Mouse (Mus musculus) heart, embryonic 16.5 days (tissue): ENCODE data around the gene Smad1. TPM values are rescaled to one million over a fixed set of nuclear protein-coding genes. Genes with fewer than 3 reads are reported as not detected.
A peak's percentile ranks its signal among the peaks of the same experiment; 100 is the strongest.
"Not testable (repeated sequence)": the region's sequence is repeated elsewhere in the genome, so short reads cannot be mapped to it uniquely, and the experiment has no call there.

ENCODE experiments used
- ATAC-seq: fragments of 200-750 bp; cut with Nextera tagmentation; replicated peaks from 2 replicates; pipeline ENCODE4 v1.8.0; 2017; ENCODE audit warnings: moderate number of reproducible peaks; ENCODE audit not compliant: insufficient read depth, low FRiP score; ENCODE audit errors: extremely low read depth
- H3K27ac ChIP-seq: fragments of 300-500 bp; sonication (generic); 2 replicates; pipeline ENCODE4 v1.5.1; 2014; ENCODE audit warnings: mild to moderate bottlenecking, low read length, control low read depth, moderate library complexity
- H3K27me3 ChIP-seq: fragments of 300-500 bp; sonication (generic); 2 replicates; pipeline ENCODE4 v1.6.1; 2014; ENCODE audit warnings: low read length, mixed read lengths; ENCODE audit not compliant: control insufficient read depth, insufficient read depth
- H3K36me3 ChIP-seq: fragments of 300-500 bp; sonication (generic); 2 replicates; pipeline ENCODE4 v1.6.1; 2014; ENCODE audit not compliant: control insufficient read depth, insufficient read depth
- H3K4me1 ChIP-seq: fragments of 300-500 bp; sonication (generic); 2 replicates; pipeline ENCODE4 v1.6.1; 2014; ENCODE audit warnings: low read length, mixed read lengths; ENCODE audit not compliant: control insufficient read depth, insufficient read depth
- H3K4me2 ChIP-seq: fragments of 300-500 bp; sonication (generic); 2 replicates; pipeline ENCODE4 v1.6.1; 2014; ENCODE audit warnings: low read depth, mild to moderate bottlenecking, control low read depth, low read length
- H3K4me3 ChIP-seq: fragments of 300-500 bp; sonication (generic); 2 replicates; pipeline ENCODE4 v1.5.1; 2014; ENCODE audit warnings: mild to moderate bottlenecking, control low read depth, low read length
- H3K9ac ChIP-seq: fragments of 300-500 bp; sonication (generic); 2 replicates; pipeline ENCODE4 v1.6.1; 2014; ENCODE audit warnings: low read length, control low read depth
- H3K9me3 ChIP-seq: fragments of 300-500 bp; sonication (generic); replicated peaks from 2 replicates; pipeline ENCODE4 v1.6.1; 2016; ENCODE audit warnings: low read length; ENCODE audit not compliant: control insufficient read depth
- WGBS: fragments of 180-500 bp; shearing (Covaris S2); extraction: QIAGEN DNeasy Blood & Tissue Kit; methylation state at CpG from one replicate; pipeline ENCODE4 v1.1.7; 2014; 5-methylcytosine and 5-hydroxymethylcytosine counted together
- polyA plus RNA-seq: library from polyadenylated mRNA; unstranded; fragments of >200 nt; fragmentation: Nextera tagmentation; extraction: Ambion mirVana; gene quantifications from 2 replicates; pipeline ENCODE4 v1.2.1, GENCODE M21; 2015

Gene Smad1
- 20.8 and 22.4 TPM in 2 replicates for polyA plus RNA-seq

- Histone ChIP-seq H3K9me3 (no peaks in the 10 kb centered on the region), H3K4me2 (peak within 1 kb of the TSS; percentile 82), H3K27ac (peak within 1 kb of the TSS; percentile 95), H3K4me1 (peaks cover 18% of the 10 kb centered on the region), H3K36me3 (no peaks in the 10 kb centered on the region), H3K4me3 (peak within 1 kb of the TSS; percentile 80), H3K9ac (peak within 1 kb of the TSS; percentile 91), H3K27me3 (no peaks in the 10 kb centered on the region)
- peak; percentile 93 for ATAC-seq
- WGBS, result under 1% methylated on average over 73 of the region's 80 CpGs
Observed at GRCm38 (mm10) chr8:79398994-79399650, at the start of gene Smad1. TSS of gene Smad1 (minus strand) at chr8:79399518.

- Histone ChIP-seq H3K27ac (no peak overlapping the region), H3K4me1 (no peaks in the 10 kb centered on the region), H3K27me3 (no peaks in the 10 kb centered on the region), H3K4me3 (no peak overlapping the region), H3K4me2 (no peak overlapping the region), H3K9me3 (no peaks in the 10 kb centered on the region), H3K9ac (no peak overlapping the region), H3K36me3 (no peaks in the 10 kb centered on the region)
- WGBS, result 66% methylated on average over 10 of the region's 10 CpGs
- ATAC-seq, result no peak
Observed at GRCm38 (mm10) chr8:79447260-79447853, 48.0 kb upstream of the Smad1 start.

GRCm38 (mm10) chr8:79443460-79444098 lies 44.3 kb upstream of the Smad1 start:
- H3K27ac ChIP-seq, result no peak overlapping the region
- no peaks in the 10 kb centered on the region for H3K4me1 ChIP-seq
- no peak overlapping the region for H3K4me3 ChIP-seq
- H3K4me2 ChIP-seq, result no peak overlapping the region
- no peaks in the 10 kb centered on the region for H3K36me3 ChIP-seq
- no peak overlapping the region for H3K9ac ChIP-seq
- 76% methylated on average over 14 of the region's 14 CpGs for WGBS
- no peak for ATAC-seq
- no peaks in the 10 kb centered on the region for H3K27me3 ChIP-seq
- no peaks in the 10 kb centered on the region for H3K9me3 ChIP-seq

- no peak overlapping the region for H3K4me2 ChIP-seq
- H3K4me3 ChIP-seq, result no peak overlapping the region
- no peak overlapping the region for H3K27ac ChIP-seq
- no peaks in the 10 kb centered on the region for H3K4me1 ChIP-seq
- no peak for ATAC-seq
- WGBS, result 59% methylated on average over 4 of the region's 4 CpGs
- H3K36me3 ChIP-seq, result no peaks in the 10 kb centered on the region
- no peak overlapping the region for H3K9ac ChIP-seq
- H3K27me3 ChIP-seq, result no peaks in the 10 kb centered on the region
- 0 out of 2 replicates have a peak, but pooled peaks cover 2% of the 10 kb centered on the region for H3K9me3 ChIP-seq
Observed at GRCm38 (mm10) chr8:79433953-79434500, 34.7 kb upstream of the Smad1 start.

GRCm38 (mm10) chr8:79414907-79415306 lies 15.6 kb upstream of the Smad1 start:
- 39% methylated on average over 5 of the region's 5 CpGs for WGBS

GRCm38 (mm10) chr8:79410501-79410900 lies 11.2 kb upstream of the Smad1 start:
- no peaks in the 10 kb centered on the region for H3K36me3 ChIP-seq
- H3K4me3 ChIP-seq, result no peak overlapping the region
- H3K4me2 ChIP-seq, result no peak overlapping the region
- H3K27me3 ChIP-seq, result no peaks in the 10 kb centered on the region
- no peaks in the 10 kb centered on the region for H3K4me1 ChIP-seq
- 51% methylated on average over 1 of the region's 1 CpGs for WGBS
- no peak overlapping the region for H3K9ac ChIP-seq
- 0 out of 2 replicates have a peak, but pooled peaks cover 6% of the 10 kb centered on the region for H3K9me3 ChIP-seq
- no peak overlapping the region for H3K27ac ChIP-seq
- ATAC-seq, result no peak

More at GRCm38 (mm10) chr8:79414907-79415306, 15.6 kb upstream of the Smad1 start:
- no peaks in the 10 kb centered on the region for H3K36me3 ChIP-seq
- no peak overlapping the region for H3K9ac ChIP-seq
- no peaks in the 10 kb centered on the region for H3K27me3 ChIP-seq
- 0 out of 2 replicates have a peak, but pooled peaks cover 2% of the 10 kb centered on the region for H3K9me3 ChIP-seq
- no peaks in the 10 kb centered on the region for H3K4me1 ChIP-seq
- H3K4me2 ChIP-seq, result no peak overlapping the region; the same call in 1 of the 2 replicates
- peak overlapping the region; percentile 23 for H3K27ac ChIP-seq
- H3K4me3 ChIP-seq, result no peak overlapping the region
- no peak for ATAC-seq

- H3K27me3 ChIP-seq, ATAC-seq: not testable (repeated sequence)
Observed at GRCm38 (mm10) chr8:79407356-79407755, 8.0 kb upstream of the Smad1 start.

GRCm38 (mm10) chr8:79404895-79405557 lies 5.7 kb upstream of the Smad1 start:
- Histone ChIP-seq H3K9ac (no peak overlapping the region), H3K4me3 (no peak overlapping the region), H3K27me3 (no peaks in the 10 kb centered on the region), H3K4me1 (no peaks in the 10 kb centered on the region), H3K27ac (no peak overlapping the region), H3K9me3 (0 out of 2 replicates have a peak, but pooled peaks cover 4% of the 10 kb centered on the region), H3K4me2 (no peak overlapping the region), H3K36me3 (no peaks in the 10 kb centered on the region)
- ATAC-seq, result no peak
- 55% methylated on average over 6 of the region's 6 CpGs for WGBS

More at GRCm38 (mm10) chr8:79407356-79407755, 8.0 kb upstream of the Smad1 start:
- H3K36me3 ChIP-seq, H3K9ac ChIP-seq, H3K4me1 ChIP-seq, H3K9me3 ChIP-seq, H3K27ac ChIP-seq, H3K4me2 ChIP-seq, H3K4me3 ChIP-seq: not testable (repeated sequence)
- 50% methylated on average over 1 of the region's 1 CpGs for WGBS
